Mouse (Mus musculus): Measurements from ENCODE around the gene C130074G19Rik. TPM values are rescaled to one million over a fixed set of nuclear protein-coding genes. Genes with fewer than 3 reads are reported as not detected.

The C130074G19Rik gene
- total and polyA plus RNA-seq, 3 experiments, result not detected

DNA sequence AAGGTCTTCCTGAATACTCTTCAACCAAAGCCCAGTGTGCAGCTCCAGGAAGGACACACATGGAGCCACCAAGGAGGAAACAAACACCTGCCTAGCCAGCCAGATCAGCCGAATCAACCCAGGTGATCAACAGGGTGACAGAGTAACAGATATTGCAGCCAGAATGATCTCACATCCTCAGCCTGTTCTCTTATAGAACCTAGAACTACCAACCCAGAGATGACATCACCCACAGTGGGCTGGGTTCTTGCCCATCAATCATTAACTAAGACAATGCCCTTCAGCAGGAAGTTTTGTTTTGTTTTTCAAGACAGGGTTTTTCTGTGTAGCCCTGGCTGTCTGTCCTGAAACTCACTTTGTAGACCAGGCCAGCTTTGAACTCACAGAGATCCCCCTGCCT lies 24.8 kb downstream of the C130074G19Rik start:
- no peak overlapping the region for H3K9ac ChIP-seq (ENCODE audit: control insufficient read depth, low read depth, low read length, poor library complexity, severe bottlenecking)
- peaks cover 0 to 7% of the 10 kb centered on the region in 2 experiments; a peak in 1 of 4 replicates for H3K4me1 ChIP-seq (ENCODE audit: control insufficient read depth in 1 of 2, insufficient read depth in 2 of 2, low read length in 2 of 2)
- no peaks in the 10 kb centered on the region; a peak in 1 of 4 replicates for H3K27me3 ChIP-seq (ENCODE audit: control insufficient read depth in 1 of 2, insufficient read depth in 2 of 2, low read length in 2 of 2)
- H3K9me3 ChIP-seq (replicated peaks; ENCODE audit: insufficient read depth, low read length), result no peaks in the 10 kb centered on the region
- no peak overlapping the region for H3K27ac ChIP-seq (ENCODE audit: control insufficient read depth, low read depth, low read length)
- TF ChIP-seq SIN3A (IDR thresholded peaks at IDR 0.05; ENCODE audit: low read length), result no peak
- no peak for TF ChIP-seq BHLHE40 (IDR thresholded peaks at IDR 0.05; ENCODE audit: borderline replicate concordance, low read depth, low read length)
- TF ChIP-seq ELF1 (IDR thresholded peaks at IDR 0.05; ENCODE audit: low read depth, low read length), result no peak
- no peak for DNase-seq (ENCODE audit: low read depth, low spot score)
- no peaks in the 10 kb centered on the region for H3K79me2 ChIP-seq (ENCODE audit: control insufficient read depth, insufficient read depth, low read length, poor library complexity)
- no peak overlapping the region for H3K4me3 ChIP-seq (ENCODE audit: control insufficient read depth in 1 of 2, insufficient read depth in 1 of 2, low read depth in 2 of 2, low read length in 2 of 2)
- peaks cover 0 to 3% of the 10 kb centered on the region in 2 experiments; a peak in 1 of 4 replicates for H3K36me3 ChIP-seq (ENCODE audit: control insufficient read depth in 1 of 2, insufficient read depth in 2 of 2, low read length in 2 of 2)

DNA sequence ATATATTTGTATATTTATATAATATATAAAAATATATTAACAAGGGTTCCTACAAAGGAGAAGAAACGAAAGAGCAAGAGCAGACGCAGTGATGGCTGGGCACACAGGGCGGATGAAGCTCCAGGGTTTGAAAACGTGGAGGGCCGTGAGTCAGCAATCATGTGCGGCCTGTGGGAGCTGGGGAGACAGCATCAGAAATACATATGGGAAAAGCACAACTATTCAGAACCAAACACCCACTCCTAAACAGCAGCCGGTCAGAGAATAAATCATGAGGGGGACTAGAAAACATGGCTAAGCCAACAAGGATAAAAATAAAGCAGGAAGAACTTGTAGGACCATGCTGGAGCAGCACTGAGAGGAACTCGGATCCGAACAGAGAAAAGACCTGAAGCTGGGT lies 25.8 kb downstream of the C130074G19Rik start:
- no peak overlapping the region for H3K27ac ChIP-seq (ENCODE audit: control insufficient read depth, low read depth, low read length)
- no peaks in the 10 kb centered on the region for H3K9me3 ChIP-seq (replicated peaks; ENCODE audit: insufficient read depth, low read length)
- DNase-seq (ENCODE audit: low read depth, low spot score), result no peak
- no peaks in the 10 kb centered on the region for H3K79me2 ChIP-seq (ENCODE audit: control insufficient read depth, insufficient read depth, low read length, poor library complexity)
- no peak overlapping the region for H3K9ac ChIP-seq (ENCODE audit: control insufficient read depth, low read depth, low read length, poor library complexity, severe bottlenecking)
- TF ChIP-seq RAD21 (IDR thresholded peaks at IDR 0.05; ENCODE audit: low read depth, low read length), result no peak
- H3K4me1 ChIP-seq (ENCODE audit: control insufficient read depth in 1 of 2, insufficient read depth in 2 of 2, low read length in 2 of 2), result peaks cover 0 to 7% of the 10 kb centered on the region in 2 experiments; a peak in 1 of 4 replicates
- H3K4me3 ChIP-seq (ENCODE audit: control insufficient read depth in 1 of 2, insufficient read depth in 1 of 2, low read depth in 2 of 2, low read length in 2 of 2), result no peak overlapping the region
- no peaks in the 10 kb centered on the region; a peak in 1 of 4 replicates for H3K27me3 ChIP-seq (ENCODE audit: control insufficient read depth in 1 of 2, insufficient read depth in 2 of 2, low read length in 2 of 2)
- H3K36me3 ChIP-seq (ENCODE audit: control insufficient read depth in 1 of 2, insufficient read depth in 2 of 2, low read length in 2 of 2), result peaks cover 0 to 3% of the 10 kb centered on the region in 2 experiments; a peak in 1 of 4 replicates

DNA sequence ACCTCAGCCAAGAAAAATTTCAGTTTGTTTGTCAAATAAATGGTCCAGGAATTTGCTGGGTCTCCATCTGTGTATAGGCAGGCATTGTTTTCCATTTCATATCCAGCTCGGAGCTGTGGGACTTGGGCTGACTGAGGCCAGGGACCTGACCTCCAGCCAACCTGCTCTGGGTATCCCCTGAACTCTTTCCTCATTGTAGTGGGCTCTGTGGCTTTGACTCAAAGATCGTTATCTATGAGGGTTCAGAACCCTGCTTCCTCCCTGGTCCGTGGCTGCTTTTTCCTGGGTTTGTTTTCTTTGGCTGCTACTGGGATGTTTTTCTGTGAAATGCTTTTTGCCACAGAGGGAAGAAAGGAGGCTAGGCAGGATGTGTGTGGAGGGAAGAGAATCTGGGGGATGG lies 29.1 kb downstream of the C130074G19Rik start:
- H3K27ac ChIP-seq (ENCODE audit: control insufficient read depth, low read depth, low read length), result no peak overlapping the region

DNA sequence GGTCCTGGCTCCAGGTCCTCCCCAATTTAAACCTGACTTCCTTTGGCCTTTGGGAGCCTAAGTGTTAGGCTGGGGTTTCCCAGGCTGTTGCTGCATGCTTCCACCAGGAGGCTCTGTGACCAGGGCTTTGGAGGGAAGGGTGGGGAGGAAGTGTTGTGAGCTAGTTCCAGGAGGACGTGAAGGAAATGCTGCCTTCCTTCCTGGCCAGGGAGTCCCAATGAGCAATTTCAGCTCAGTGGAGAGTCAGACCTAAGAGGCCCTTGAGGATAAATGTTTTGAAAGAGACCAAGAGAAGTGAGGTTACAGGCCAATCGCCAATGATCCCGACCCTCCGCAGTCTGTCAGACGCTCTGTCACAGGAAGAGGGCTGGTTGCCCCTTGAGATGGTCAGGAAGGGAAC lies 29.7 kb downstream of the C130074G19Rik start:
- Histone ChIP-seq H3K9me3 (replicated peaks; ENCODE audit: insufficient read depth, low read length) (no peaks in the 10 kb centered on the region), H3K4me3 (ENCODE audit: control insufficient read depth in 1 of 2, insufficient read depth in 1 of 2, low read depth in 2 of 2, low read length in 2 of 2) (peak overlapping the region in 1 of 2 experiments; percentile 31; a peak in 2 of 4 replicates)
- DNase-seq (ENCODE audit: low read depth, low spot score), result peak; percentile 68
- TF ChIP-seq GABPA (IDR thresholded peaks at IDR 0.05; ENCODE audit: low read depth, low read length), result no peak
- TF ChIP-seq MYC (IDR thresholded peaks at IDR 0.05; ENCODE audit: low read depth, low read length), result no peak
- no peak for TF ChIP-seq POLR2AphosphoS2 (IDR thresholded peaks at IDR 0.05; ENCODE audit: low read length)
- TF ChIP-seq TAL1 (IDR thresholded peaks at IDR 0.05; ENCODE audit: low read length), result no peak
- peak; percentile 50 for TF ChIP-seq RAD21 (IDR thresholded peaks at IDR 0.05; ENCODE audit: low read depth, low read length)
- no peak for TF ChIP-seq CHD1 (IDR thresholded peaks at IDR 0.05; ENCODE audit: low read depth, low read length)
- peak; percentile 42; the same call in 1 of the 2 replicates for TF ChIP-seq ZC3H11A (IDR thresholded peaks at IDR 0.05; ENCODE audit: low read depth, low read length)
- peak; percentile 65 to 77 (median 72) for TF ChIP-seq CTCF (IDR thresholded peaks at IDR 0.05 in 2 of 3, conservative IDR thresholded peaks at IDR 0.05 in 1 of 3; ENCODE audit: control insufficient read depth in 1 of 3, insufficient read depth in 1 of 3, low read depth in 2 of 3, low read length in 3 of 3, poor library complexity in 1 of 3, severe bottlenecking in 1 of 3)
- peak; percentile 81 for TF ChIP-seq SMC3 (IDR thresholded peaks at IDR 0.05; ENCODE audit: low read depth, low read length)
- no peak for TF ChIP-seq MAX (IDR thresholded peaks at IDR 0.05; ENCODE audit: low read length)
- no peak for TF ChIP-seq ETS1 (IDR thresholded peaks at IDR 0.05; ENCODE audit: low read depth, low read length)
- TF ChIP-seq POLR2AphosphoS5 (IDR thresholded peaks at IDR 0.05; ENCODE audit: borderline replicate concordance, low read depth, low read length), result no peak
- no peak for TF ChIP-seq NELFE (IDR thresholded peaks at IDR 0.05; ENCODE audit: low read depth, low read length)
- no peak for TF ChIP-seq TBP (IDR thresholded peaks at IDR 0.05; ENCODE audit: low read depth, low read length)
- TF ChIP-seq MAZ (IDR thresholded peaks at IDR 0.05; ENCODE audit: low read depth, low read length), result peak; percentile 53; the same call in 1 of the 2 replicates
- TF ChIP-seq ZNF384 (IDR thresholded peaks at IDR 0.05; ENCODE audit: low read depth, low read length), result no peak
- no peak for TF ChIP-seq ELF1 (IDR thresholded peaks at IDR 0.05; ENCODE audit: low read depth, low read length)

More for the DNA sequence above, 29.1 kb downstream of the C130074G19Rik start:
- 0 out of 4 replicates have a peak overlapping the region, but pooled peaks of 1 of the 2 experiments have one; percentile 11 for H3K4me3 ChIP-seq (ENCODE audit: control insufficient read depth in 1 of 2, insufficient read depth in 1 of 2, low read depth in 2 of 2, low read length in 2 of 2)
- TF ChIP-seq ETS1 (IDR thresholded peaks at IDR 0.05; ENCODE audit: low read depth, low read length) (no peak), HCFC1 (IDR thresholded peaks at IDR 0.05; ENCODE audit: low read depth, low read length) (no peak), GABPA (IDR thresholded peaks at IDR 0.05; ENCODE audit: low read depth, low read length) (no peak), GATA1 (IDR thresholded peaks at IDR 0.05; ENCODE audit: low read depth, low read length) (0 out of 2 replicates have a peak, but pooled peaks have one; percentile 27)
- no peak overlapping the region for H3K9ac ChIP-seq (ENCODE audit: control insufficient read depth, low read depth, low read length, poor library complexity, severe bottlenecking)
- peaks cover 0 to 3% of the 10 kb centered on the region in 2 experiments; a peak in 1 of 4 replicates for H3K36me3 ChIP-seq (ENCODE audit: control insufficient read depth in 1 of 2, insufficient read depth in 2 of 2, low read length in 2 of 2)
- DNase-seq (ENCODE audit: low read depth, low spot score), result no peak
- H3K4me1 ChIP-seq (ENCODE audit: control insufficient read depth in 1 of 2, insufficient read depth in 2 of 2, low read length in 2 of 2), result peaks cover 0 to 7% of the 10 kb centered on the region in 2 experiments; a peak in 1 of 4 replicates
- no peaks in the 10 kb centered on the region for H3K27me3 ChIP-seq (ENCODE audit: control insufficient read depth in 1 of 2, insufficient read depth in 2 of 2, low read length in 2 of 2)
- no peaks in the 10 kb centered on the region for H3K9me3 ChIP-seq (replicated peaks; ENCODE audit: insufficient read depth, low read length)
- H3K79me2 ChIP-seq (ENCODE audit: control insufficient read depth, insufficient read depth, low read length, poor library complexity), result no peaks in the 10 kb centered on the region

More for the DNA sequence above, 29.7 kb downstream of the C130074G19Rik start:
- no peak overlapping the region for H3K27ac ChIP-seq (ENCODE audit: control insufficient read depth, low read depth, low read length)
- no peaks in the 10 kb centered on the region for H3K79me2 ChIP-seq (ENCODE audit: control insufficient read depth, insufficient read depth, low read length, poor library complexity)
- H3K4me1 ChIP-seq (ENCODE audit: control insufficient read depth in 1 of 2, insufficient read depth in 2 of 2, low read length in 2 of 2), result peaks cover 0 to 7% of the 10 kb centered on the region in 2 experiments; a peak in 1 of 4 replicates
- peaks cover 0 to 3% of the 10 kb centered on the region in 2 experiments; a peak in 1 of 4 replicates for H3K36me3 ChIP-seq (ENCODE audit: control insufficient read depth in 1 of 2, insufficient read depth in 2 of 2, low read length in 2 of 2)
- H3K9ac ChIP-seq (ENCODE audit: control insufficient read depth, low read depth, low read length, poor library complexity, severe bottlenecking), result peak overlapping the region; percentile 13; the same call in 1 of the 2 replicates
- no peaks in the 10 kb centered on the region for H3K27me3 ChIP-seq (ENCODE audit: control insufficient read depth in 1 of 2, insufficient read depth in 2 of 2, low read length in 2 of 2)

All from MEL (cell line).